Mouse (Mus musculus): Measurements from ENCODE around the gene Yipf3.

DNA sequence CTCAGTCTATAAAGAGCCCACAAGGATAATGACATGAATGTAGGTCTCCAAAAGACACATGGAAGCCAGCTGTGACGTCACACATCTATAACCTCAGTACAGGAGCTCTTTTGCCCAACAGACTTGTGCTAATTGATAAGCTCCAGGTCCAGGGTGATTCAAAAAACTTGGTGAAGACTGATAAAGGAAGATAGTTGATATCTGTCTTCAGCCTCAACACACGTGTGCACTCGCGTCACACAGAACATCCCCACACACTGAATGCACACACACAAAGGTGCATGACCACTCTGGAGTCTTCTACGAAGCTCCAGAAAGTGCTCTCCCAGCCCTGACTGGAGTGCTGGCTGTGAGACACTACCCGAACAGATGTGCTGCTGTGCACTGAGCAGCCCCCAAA is 10.8 kb upstream of the Yipf3 start:
- TF ChIP-seq EP300 (IDR thresholded peaks at IDR 0.05; ENCODE audit: low read length) (no peak), TBP (conservative IDR thresholded peaks at IDR 0.05; ENCODE audit: low read depth, low read length) (no peak), GABPA (IDR thresholded peaks at IDR 0.05; ENCODE audit: insufficient replicate concordance, low read depth, low read length) (no peak), ZC3H11A (IDR thresholded peaks at IDR 0.05; ENCODE audit: low read depth, low read length) (no peak), CTCF (conservative IDR thresholded peaks at IDR 0.05 in 1 of 2, IDR thresholded peaks at IDR 0.05 in 1 of 2; ENCODE audit: low read depth in 2 of 2, low read length in 2 of 2) (no peak), ZKSCAN1 (IDR thresholded peaks at IDR 0.05; ENCODE audit: borderline replicate concordance, low read depth, low read length) (no peak), TCF12 (IDR thresholded peaks at IDR 0.05; ENCODE audit: low read depth, low read length) (no peak), BHLHE40 (IDR thresholded peaks at IDR 0.05; ENCODE audit: low read depth, low read length) (no peak), UBTF (IDR thresholded peaks at IDR 0.05; ENCODE audit: low read depth, low read length) (no peak), IRF4 (IDR thresholded peaks at IDR 0.05; ENCODE audit: low read depth, low read length) (no peak), CHD2 (IDR thresholded peaks at IDR 0.05; ENCODE audit: low read length) (no peak)
